Mouse (Mus musculus) testis, adult 2 months (tissue): ENCODE measurements around the gene Stambpl1. TPM values are rescaled to one million over a fixed set of nuclear protein-coding genes. Genes with fewer than 3 reads are reported as not detected.

ENCODE experiments used
- H3K27ac ChIP-seq: fragments of 200-500 bp; 2 replicates; pipeline ENCODE4 v1.5.1; 2012; ENCODE audit warnings: low read depth, low read length; ENCODE audit not compliant: control insufficient read depth, insufficient read depth
- H3K27me3 ChIP-seq: fragments of 200-500 bp; 2 replicates; pipeline ENCODE4 v1.6.1; 2012; ENCODE audit warnings: mild to moderate bottlenecking, low read length, moderate library complexity; ENCODE audit not compliant: control insufficient read depth, insufficient read depth
- H3K36me3 ChIP-seq: fragments of 200-500 bp; 2 replicates; pipeline ENCODE4 v1.6.1; 2012; ENCODE audit warnings: mild to moderate bottlenecking, low read length; ENCODE audit not compliant: control insufficient read depth, insufficient read depth
- H3K4me1 ChIP-seq: fragments of 200-500 bp; 2 replicates; pipeline ENCODE4 v1.6.1; 2012; ENCODE audit warnings: low read length; ENCODE audit not compliant: control insufficient read depth, insufficient read depth
- H3K4me3 ChIP-seq: fragments of 200-500 bp; 2 replicates; pipeline ENCODE4 v1.5.1; 2012; ENCODE audit warnings: low read depth, mild to moderate bottlenecking, low read length, moderate library complexity, mixed read lengths; ENCODE audit not compliant: control insufficient read depth
- CTCF ChIP-seq: fragments of 200-500 bp; IDR thresholded peaks from 2 replicates; pipeline ENCODE4 v1.5.1; 2012; ENCODE audit warnings: low read depth, mild to moderate bottlenecking, inconsistent platforms, low read length, moderate library complexity; ENCODE audit not compliant: control insufficient read depth, insufficient read depth, insufficient replicate concordance
- POLR2A ChIP-seq: fragments of 200-500 bp; IDR thresholded peaks from 2 replicates; pipeline ENCODE4 v1.6.1; 2012; ENCODE audit warnings: low read depth, mild to moderate bottlenecking, inconsistent platforms, low read length, moderate library complexity; ENCODE audit not compliant: control insufficient read depth
- polyA plus RNA-seq: library from polyadenylated mRNA; depleted of rRNA; stranded (reverse); fragments of >200 nt; gene quantifications from 2 replicates; pipeline ENCODE4 v1.2.3, GENCODE M21; 2012

The Stambpl1 gene
- polyA plus RNA-seq, 1 experiment: 38.0 TPM

GRCm38 (mm10) chr19:34241247-34241915 is 49.4 kb downstream of the Stambpl1 start:
- no peaks in the 10 kb centered on the region for H3K27me3 ChIP-seq
- H3K4me1 ChIP-seq: no peaks in the 10 kb centered on the region
- TF ChIP-seq POLR2A (no peak), CTCF (no peak; the same call in 1 of the 2 replicates)
- H3K4me3 ChIP-seq: no peak overlapping the region
- H3K27ac ChIP-seq: no peak overlapping the region
- no peaks in the 10 kb centered on the region for H3K36me3 ChIP-seq

- Histone ChIP-seq H3K27me3 (no peaks in the 10 kb centered on the region), H3K4me3 (no peak overlapping the region), H3K36me3 (no peaks in the 10 kb centered on the region), H3K4me1 (no peaks in the 10 kb centered on the region), H3K27ac (no peak overlapping the region)
- TF ChIP-seq POLR2A (no peak), CTCF (no peak)
Observed at GRCm38 (mm10) chr19:34242925-34243324, 50.9 kb downstream of the Stambpl1 start.

DNA sequence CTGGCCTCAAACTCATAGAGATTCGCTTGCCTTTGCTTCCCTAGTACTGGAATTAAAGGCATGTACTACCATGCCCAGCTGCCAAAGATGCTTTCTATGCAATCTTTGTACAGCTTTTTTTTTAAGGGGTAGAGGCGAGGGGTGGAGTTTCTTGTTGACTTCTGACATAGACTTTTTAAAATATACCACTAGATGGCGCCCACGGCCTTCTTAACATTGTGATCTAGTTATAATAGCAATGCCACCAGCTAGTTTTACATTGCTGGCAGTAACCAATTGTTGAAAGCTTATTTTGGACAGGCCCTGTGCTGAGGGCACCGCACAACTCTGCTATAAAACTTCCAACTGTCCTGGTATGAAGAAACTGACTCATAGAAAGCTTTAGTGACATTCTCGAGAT is 52.0 kb downstream of the Stambpl1 start:
- Histone ChIP-seq H3K4me1 (no peaks in the 10 kb centered on the region), H3K27me3 (no peaks in the 10 kb centered on the region), H3K4me3 (no peak overlapping the region), H3K27ac (no peak overlapping the region), H3K36me3 (no peaks in the 10 kb centered on the region)
- no peak for TF ChIP-seq POLR2A
- TF ChIP-seq CTCF: no peak

DNA sequence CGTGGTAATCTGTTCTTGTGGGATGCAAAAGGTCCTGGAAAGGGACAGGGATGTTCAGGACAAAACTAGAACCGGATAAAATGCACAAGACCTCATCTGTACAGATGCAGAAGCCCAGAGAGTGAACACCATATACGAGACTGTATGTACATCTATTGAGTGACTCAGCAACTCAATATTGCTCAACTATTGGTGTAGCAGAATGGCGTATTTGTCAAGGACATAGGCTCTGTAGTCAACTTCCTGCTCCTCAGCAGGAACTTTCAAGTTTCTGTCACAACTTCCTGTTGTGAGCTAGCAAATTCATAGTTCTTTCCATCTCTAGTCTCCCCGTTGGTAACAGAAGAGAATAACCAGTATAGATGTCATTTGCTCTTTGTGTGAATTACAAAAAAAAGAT is 56.5 kb downstream of the Stambpl1 start:
- Histone ChIP-seq H3K4me1 (no peaks in the 10 kb centered on the region), H3K4me3 (no peak overlapping the region), H3K27me3 (no peaks in the 10 kb centered on the region), H3K27ac (no peak overlapping the region), H3K36me3 (no peaks in the 10 kb centered on the region)
- TF ChIP-seq POLR2A: no peak

DNA sequence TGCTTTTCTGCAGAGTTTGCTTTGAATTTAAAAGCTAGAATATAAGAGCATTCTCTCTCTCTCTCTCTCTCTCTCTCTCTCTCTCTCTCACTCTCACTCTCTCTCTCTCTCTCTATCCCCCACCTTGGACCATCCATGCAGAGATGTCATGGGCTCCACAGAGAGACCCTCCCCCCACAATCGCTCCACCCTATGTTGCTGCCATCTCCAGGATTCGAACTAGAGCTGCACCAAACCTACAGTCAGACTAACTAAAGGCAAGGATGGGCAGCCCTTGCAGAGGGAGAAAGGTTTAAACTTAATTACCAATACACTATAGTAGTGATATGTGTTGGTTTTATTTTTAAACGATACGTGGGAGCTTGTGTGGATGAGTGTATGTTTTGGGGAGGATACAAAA is 58.6 kb downstream of the Stambpl1 start:
- Histone ChIP-seq H3K27ac (no peak overlapping the region), H3K4me1 (0 out of 2 replicates have a peak, but pooled peaks cover 3% of the 10 kb centered on the region), H3K27me3 (no peaks in the 10 kb centered on the region), H3K36me3 (no peaks in the 10 kb centered on the region), H3K4me3 (no peak overlapping the region)
- TF ChIP-seq POLR2A (no peak), CTCF (no peak)

- Histone ChIP-seq H3K27ac (no peak overlapping the region), H3K27me3 (no peaks in the 10 kb centered on the region), H3K36me3 (no peaks in the 10 kb centered on the region), H3K4me3 (no peak overlapping the region; the same call in 1 of the 2 replicates), H3K4me1 (0 out of 2 replicates have a peak, but pooled peaks cover 5% of the 10 kb centered on the region)
- TF ChIP-seq CTCF (no peak), POLR2A (no peak)
Observed at GRCm38 (mm10) chr19:34251900-34252299, 59.9 kb downstream of the Stambpl1 start.

DNA sequence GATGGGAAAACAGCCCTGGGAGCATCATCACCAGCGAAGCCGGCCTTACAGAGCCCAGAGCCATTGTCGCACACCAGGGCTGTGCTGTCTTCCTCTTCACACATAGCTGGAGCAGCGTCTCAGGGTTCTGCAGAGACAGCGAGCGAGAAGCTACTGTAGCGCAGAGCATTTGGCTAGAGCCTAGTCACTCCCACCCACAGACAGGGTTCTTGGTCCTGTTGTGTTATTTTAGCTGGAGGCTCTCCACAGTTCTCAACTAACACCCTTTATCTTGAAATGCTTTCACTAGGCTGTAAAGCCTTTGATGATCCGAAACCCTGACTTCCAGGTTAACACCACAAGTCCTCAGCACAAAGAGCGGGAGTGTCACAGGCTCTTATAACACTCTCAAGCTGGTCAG is 60.4 kb downstream of the Stambpl1 start:
- peak overlapping the region; percentile 45 for H3K4me3 ChIP-seq
- 0 out of 2 replicates have a peak, but pooled peaks cover 5% of the 10 kb centered on the region for H3K4me1 ChIP-seq
- no peak for TF ChIP-seq POLR2A
- no peak for TF ChIP-seq CTCF
- H3K36me3 ChIP-seq: no peaks in the 10 kb centered on the region
- no peak overlapping the region for H3K27ac ChIP-seq
- H3K27me3 ChIP-seq: no peaks in the 10 kb centered on the region
